Mouse (Mus musculus): ENCODE data around the gene Polr2e. TPM values are rescaled to one million over a fixed set of nuclear protein-coding genes. Genes with fewer than 3 reads are reported as not detected.

The Polr2e gene
- polyA plus RNA-seq, 1 experiment from 2014 or later: 134 TPM

DNA sequence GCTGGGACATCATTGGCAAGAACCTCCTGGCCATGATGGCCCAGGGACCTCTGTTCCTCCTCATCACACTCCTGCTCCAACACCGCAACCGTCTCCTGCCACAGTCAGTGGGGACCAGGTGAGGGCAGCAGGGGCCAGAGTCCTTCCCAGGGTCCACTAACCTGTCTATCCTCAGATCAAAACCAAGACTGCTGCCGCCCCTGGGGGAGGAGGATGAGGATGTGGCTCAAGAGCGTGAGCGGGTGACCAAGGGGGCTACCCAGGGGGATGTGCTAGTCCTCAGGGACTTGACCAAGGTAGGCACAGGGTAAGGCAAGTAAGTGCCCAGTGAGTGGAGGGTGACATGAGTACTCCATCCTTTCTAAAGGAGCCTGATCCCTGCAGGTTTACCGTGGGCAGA lies 27.9 kb downstream of the Polr2e start:
- H3K4me1 ChIP-seq: no peaks in the 10 kb centered on the region
- peaks cover 43% of the 10 kb centered on the region for H3K36me3 ChIP-seq

DNA sequence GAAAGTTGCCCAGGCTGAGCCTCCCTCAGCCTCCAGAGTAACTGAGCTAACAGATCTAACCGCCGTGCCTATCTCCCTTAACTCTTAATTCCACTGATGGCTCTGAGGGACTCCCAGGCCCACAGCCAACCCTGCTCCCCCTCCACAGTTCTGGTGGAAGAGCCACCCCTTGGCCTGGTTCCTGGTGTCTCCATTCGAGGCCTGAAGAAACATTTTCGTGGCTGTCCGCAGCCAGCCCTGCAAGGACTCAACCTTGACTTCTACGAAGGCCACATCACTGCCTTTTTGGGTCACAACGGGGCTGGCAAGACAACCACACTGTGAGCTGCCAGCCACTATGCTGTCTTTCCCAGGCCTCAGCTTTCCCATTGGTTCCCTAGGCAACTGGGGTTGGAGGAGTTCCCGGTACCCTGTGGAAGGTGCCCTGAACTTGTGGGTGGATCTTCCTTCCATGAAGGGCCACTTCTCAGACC lies 35.3 kb downstream of the Polr2e start:
- Histone ChIP-seq H3K9ac (replicated peaks) (no peak overlapping the region), H3K4me2 (no peak overlapping the region), H3K9me3 (replicated peaks) (no peaks in the 10 kb centered on the region), H3K27ac (replicated peaks) (no peak overlapping the region), H3K27me3 (replicated peaks) (peaks cover 22% of the 10 kb centered on the region; the same call in 1 of the 2 replicates), H3K36me3 (peaks cover 11% of the 10 kb centered on the region), H3K4me1 (peaks cover 7% of the 10 kb centered on the region), H3K4me3 (replicated peaks) (no peak overlapping the region)
- 85% methylated on average over 8 of the region's 8 CpGs for WGBS
- ATAC-seq (ENCODE audit: low FRiP score): no peak

More for the DNA sequence above, 27.9 kb downstream of the Polr2e start:
- ATAC-seq (ENCODE audit: low FRiP score): no peak
- Histone ChIP-seq H3K4me3 (replicated peaks) (no peak overlapping the region), H3K4me2 (no peak overlapping the region), H3K27ac (replicated peaks) (no peak overlapping the region), H3K27me3 (replicated peaks) (peaks cover 50% of the 10 kb centered on the region), H3K9me3 (replicated peaks) (peaks cover 16% of the 10 kb centered on the region), H3K9ac (replicated peaks) (no peak overlapping the region)
- 90% methylated on average over 6 of the region's 6 CpGs for WGBS

DNA sequence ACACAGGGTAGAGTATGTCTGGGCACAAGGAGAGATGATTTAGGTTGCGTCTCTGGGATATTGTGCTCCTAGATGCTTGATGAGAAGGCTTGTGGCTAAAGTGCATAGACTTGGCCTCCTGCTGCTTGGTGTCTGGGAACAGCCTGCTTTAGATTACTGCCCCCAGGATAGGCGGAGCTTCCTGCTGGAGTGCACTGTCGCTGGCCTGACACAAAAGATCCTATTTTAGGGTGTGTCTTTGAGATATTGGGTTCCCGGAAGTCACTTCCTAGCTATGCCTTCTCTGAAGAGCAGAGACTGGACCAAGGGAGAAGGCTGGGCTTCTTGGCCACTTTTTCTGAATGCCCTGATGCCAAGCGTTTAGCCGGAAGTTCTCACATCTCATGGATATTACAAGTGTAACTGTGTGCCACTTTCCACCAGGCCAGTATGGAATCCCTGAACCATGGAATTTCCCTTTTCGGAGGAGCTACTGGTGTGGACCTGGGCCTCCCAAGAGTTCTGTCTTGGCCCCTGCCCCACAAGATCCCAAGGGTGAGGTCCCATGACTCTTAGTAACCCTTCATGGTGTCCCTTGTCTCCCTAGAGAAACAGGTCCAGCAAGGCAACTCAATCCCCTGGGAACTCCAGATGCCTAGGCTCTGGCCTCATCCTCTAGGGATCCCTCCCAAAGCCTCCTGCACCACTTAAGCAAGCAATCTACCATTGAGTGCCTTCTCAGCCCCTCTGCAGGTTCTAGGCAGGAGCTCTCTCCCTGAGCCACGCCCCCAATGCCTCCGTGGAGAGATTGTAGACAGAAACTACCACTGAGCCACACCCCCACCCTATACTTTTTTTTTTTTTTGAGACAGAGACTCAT lies 36.0 kb downstream of the Polr2e start:
- Histone ChIP-seq H3K4me2 (no peak overlapping the region), H3K36me3 (peaks cover 4% of the 10 kb centered on the region), H3K9me3 (replicated peaks) (no peaks in the 10 kb centered on the region), H3K4me3 (replicated peaks) (no peak overlapping the region), H3K4me1 (peaks cover 7% of the 10 kb centered on the region), H3K9ac (replicated peaks) (no peak overlapping the region), H3K27ac (replicated peaks) (no peak overlapping the region), H3K27me3 (replicated peaks) (peaks cover 22% of the 10 kb centered on the region; the same call in 1 of the 2 replicates)
- WGBS: 53% methylated on average over 9 of the region's 9 CpGs
- no peak for ATAC-seq (ENCODE audit: low FRiP score)

DNA sequence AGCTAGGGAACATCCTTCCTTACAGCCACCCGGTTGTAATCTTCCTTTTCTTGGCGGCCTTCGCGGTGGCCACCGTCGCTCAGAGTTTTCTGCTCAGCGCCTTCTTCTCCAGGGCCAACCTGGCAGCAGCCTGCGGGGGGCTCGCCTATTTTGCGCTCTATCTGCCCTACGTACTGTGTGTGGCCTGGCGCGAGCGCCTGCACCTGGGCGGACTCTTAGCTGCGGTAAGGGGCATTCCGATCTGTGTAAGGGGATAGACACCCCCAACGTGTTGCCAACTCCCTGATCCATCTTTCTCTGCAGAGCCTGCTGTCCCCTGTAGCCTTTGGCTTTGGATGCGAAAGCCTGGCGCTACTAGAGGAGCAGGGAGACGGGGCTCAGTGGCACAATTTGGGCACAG lies 36.8 kb downstream of the Polr2e start:
- Histone ChIP-seq H3K27me3 (replicated peaks) (peaks cover 22% of the 10 kb centered on the region; the same call in 1 of the 2 replicates), H3K36me3 (no peaks in the 10 kb centered on the region), H3K4me1 (peaks cover 14% of the 10 kb centered on the region), H3K9ac (replicated peaks) (no peak overlapping the region), H3K9me3 (replicated peaks) (no peaks in the 10 kb centered on the region), H3K27ac (replicated peaks) (no peak overlapping the region), H3K4me2 (no peak overlapping the region), H3K4me3 (replicated peaks) (no peak overlapping the region)
- ATAC-seq (ENCODE audit: low FRiP score): no peak
- WGBS: 35% methylated on average over 21 of the region's 21 CpGs

DNA sequence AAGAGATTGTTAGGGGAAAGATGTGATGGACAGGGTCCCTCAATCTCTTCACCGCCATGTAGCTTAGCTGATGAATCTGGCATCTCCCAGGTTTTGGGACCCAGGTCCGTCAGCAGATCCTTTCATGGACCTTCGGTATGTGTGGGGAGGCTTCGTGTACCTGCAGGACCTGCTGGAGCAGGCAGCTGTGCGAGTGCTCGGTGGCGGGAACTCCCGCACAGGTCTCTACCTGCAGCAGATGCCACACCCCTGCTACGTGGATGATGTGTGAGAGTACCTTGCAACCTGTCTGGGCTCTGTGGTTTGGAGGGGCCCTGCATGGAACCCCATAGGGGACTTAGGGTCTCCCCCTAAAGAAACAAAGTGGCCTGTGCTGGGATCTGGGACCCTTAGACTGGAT lies 37.6 kb downstream of the Polr2e start:
- Histone ChIP-seq H3K4me3 (replicated peaks) (no peak overlapping the region), H3K9ac (replicated peaks) (no peak overlapping the region), H3K9me3 (replicated peaks) (no peaks in the 10 kb centered on the region), H3K27me3 (replicated peaks) (peaks cover 22% of the 10 kb centered on the region; the same call in 1 of the 2 replicates), H3K36me3 (no peaks in the 10 kb centered on the region), H3K4me1 (peaks cover 23% of the 10 kb centered on the region), H3K4me2 (no peak overlapping the region), H3K27ac (replicated peaks) (no peak overlapping the region)
- no peak for ATAC-seq (ENCODE audit: low FRiP score)
- WGBS: 78% methylated on average over 9 of the region's 9 CpGs

DNA sequence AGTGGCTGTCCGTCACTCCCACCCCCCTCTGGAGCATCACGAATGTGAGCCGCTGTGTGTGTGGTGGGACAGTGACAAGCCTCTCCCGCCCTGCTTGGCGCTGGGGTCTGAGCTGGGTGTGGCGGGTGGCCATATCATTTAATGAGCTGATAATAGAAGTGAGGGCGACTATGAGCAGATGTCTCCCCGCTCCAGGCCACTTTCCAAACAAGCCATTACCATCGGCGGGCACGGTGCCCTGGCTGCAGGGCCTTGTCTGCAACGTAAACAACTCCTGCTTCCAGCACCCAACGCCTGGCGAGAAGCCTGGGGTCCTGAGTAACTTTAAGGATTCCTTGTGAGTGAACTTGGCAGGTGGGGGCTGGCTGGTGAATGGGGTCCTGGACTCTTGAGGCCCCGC lies 41.8 kb downstream of the Polr2e start:
- H3K4me3 ChIP-seq (replicated peaks): peak overlapping the region; percentile 53
- ATAC-seq (ENCODE audit: low FRiP score): peak; percentile 23
- peak overlapping the region; percentile 83 for H3K4me2 ChIP-seq
- peak overlapping the region; percentile 76 for H3K27ac ChIP-seq (replicated peaks)
- no peaks in the 10 kb centered on the region for H3K9me3 ChIP-seq (replicated peaks)
- H3K27me3 ChIP-seq (replicated peaks): peaks cover 15% of the 10 kb centered on the region; the same call in 1 of the 2 replicates
- H3K9ac ChIP-seq (replicated peaks): peak overlapping the region; percentile 56
- no peaks in the 10 kb centered on the region for H3K36me3 ChIP-seq
- H3K4me1 ChIP-seq: peaks cover 23% of the 10 kb centered on the region
- 6% methylated on average over 15 of the region's 15 CpGs for WGBS

DNA sequence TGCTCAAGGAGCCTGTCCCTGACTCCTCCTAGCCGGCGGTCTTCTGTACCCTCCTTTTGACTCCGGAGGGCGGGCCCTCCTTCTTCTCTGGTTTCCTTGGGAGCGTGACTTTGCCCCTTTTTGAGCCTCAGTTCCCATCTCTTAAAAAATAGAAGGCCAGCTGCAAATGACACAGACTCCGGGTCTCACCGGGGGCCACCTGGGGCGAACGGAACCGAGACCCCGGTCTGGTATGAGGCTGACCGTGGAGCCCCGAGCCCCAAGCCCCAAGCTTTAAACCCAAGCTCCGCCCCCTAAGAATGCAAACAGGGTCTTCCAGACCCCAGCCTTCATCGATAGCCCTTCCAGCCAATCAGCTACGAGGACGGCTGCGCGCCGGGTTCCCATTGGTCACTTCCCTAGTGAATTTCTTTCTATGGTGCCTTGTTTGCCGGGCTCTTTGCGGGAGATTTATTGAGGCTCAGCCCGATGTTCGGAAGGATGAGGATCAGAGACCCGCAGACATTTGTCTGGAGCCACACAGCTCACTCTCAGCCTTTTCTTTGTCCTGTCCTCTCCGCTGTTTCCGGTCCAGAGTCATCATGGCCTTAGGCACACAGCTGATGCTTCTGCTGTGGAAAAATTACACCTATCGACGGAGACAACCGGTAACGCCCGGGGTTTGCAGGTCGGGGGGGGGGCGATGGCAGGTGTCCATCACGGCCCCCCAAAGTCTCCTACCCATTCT lies 42.4 kb downstream of the Polr2e start:
- no peaks in the 10 kb centered on the region for H3K36me3 ChIP-seq
- 0 out of 2 replicates have a peak, but pooled peaks cover 11% of the 10 kb centered on the region for H3K27me3 ChIP-seq (replicated peaks)
- WGBS: under 1% methylated on average over 35 of the region's 35 CpGs
- H3K4me3 ChIP-seq (replicated peaks): peak overlapping the region; percentile 53
- peak overlapping the region; percentile 76 for H3K27ac ChIP-seq (replicated peaks)
- no peaks in the 10 kb centered on the region for H3K9me3 ChIP-seq (replicated peaks)
- peak overlapping the region; percentile 56 for H3K9ac ChIP-seq (replicated peaks)
- peak; percentile 79 for ATAC-seq (ENCODE audit: low FRiP score)
- peaks cover 23% of the 10 kb centered on the region for H3K4me1 ChIP-seq
- H3K4me2 ChIP-seq: peak overlapping the region; percentile 83

DNA sequence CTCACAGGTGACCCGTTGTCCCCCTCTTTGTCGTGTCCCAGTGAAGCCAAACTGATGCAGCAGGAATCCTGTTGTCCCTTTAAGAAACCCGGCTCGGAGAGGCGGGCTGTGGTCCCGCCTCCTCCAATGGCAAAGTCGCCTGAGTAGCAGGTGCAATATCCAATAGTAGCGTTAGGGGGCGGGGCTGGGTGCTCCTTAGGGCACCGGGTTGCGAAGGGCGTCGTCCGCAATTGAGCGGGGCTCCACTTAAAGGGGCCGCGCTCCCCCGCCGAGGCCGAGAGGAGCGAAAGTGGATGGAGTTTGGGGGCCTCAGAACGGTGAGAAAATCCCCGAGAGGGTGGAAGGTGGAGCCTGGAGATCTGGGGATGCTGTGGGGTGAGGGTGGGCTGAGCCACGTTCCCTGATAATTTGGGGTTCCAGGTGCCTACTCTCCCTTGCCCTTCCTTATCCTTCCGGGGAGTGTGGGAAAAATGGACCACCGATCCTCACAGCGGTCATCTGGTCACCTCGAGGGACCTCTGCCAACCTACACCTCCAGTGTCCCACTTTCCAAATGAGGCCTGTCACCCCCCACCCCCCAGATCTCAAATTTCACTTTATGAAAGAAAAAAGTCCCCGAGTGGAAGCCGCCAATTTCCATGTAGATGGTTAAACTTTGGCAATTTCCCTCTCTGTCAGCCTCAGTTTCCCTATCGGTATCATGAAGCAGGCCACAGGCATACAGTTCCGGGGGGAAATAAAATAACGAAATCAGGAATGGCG lies 43.1 kb downstream of the Polr2e start, which contains the start of gene Abca7:
Gene Abca7, plus strand, starts transcription at position 223 of the 762 bp plus-strand sequence.
- Histone ChIP-seq H3K4me1 (peaks cover 23% of the 10 kb centered on the region), H3K4me2 (peak within 1 kb of the TSS; percentile 83), H3K27me3 (replicated peaks) (0 out of 2 replicates have a peak, but pooled peaks cover 7% of the 10 kb centered on the region), H3K9me3 (replicated peaks) (no peaks in the 10 kb centered on the region), H3K9ac (replicated peaks) (peak within 1 kb of the TSS; percentile 56), H3K27ac (replicated peaks) (peak within 1 kb of the TSS; percentile 76), H3K36me3 (0 out of 2 replicates have a peak, but pooled peaks cover 2% of the 10 kb centered on the region), H3K4me3 (replicated peaks) (peak within 1 kb of the TSS; percentile 53)
- peak; percentile 90 for ATAC-seq (ENCODE audit: low FRiP score)
- WGBS: under 1% methylated on average over 34 of the region's 34 CpGs

DNA sequence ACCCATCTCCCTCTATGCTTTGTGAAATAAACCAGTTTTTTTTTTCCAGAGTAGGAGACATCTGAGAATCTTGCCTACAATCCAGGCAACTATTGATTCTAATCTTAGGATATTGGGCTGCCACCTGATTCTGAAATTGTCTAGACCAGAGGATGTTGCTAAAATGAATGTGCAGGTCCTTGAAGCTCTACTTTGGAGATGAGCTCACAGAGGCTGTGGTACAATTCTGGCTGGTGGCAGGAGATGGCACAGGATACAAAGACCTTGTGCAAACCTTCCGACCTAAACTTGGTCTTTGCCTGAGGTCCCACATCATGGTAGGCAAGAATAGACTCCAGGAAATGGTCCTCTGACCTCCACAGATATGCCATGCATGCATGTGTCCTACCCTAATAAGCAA lies 44.0 kb downstream of the Polr2e start:
- Histone ChIP-seq H3K9me3 (replicated peaks) (no peaks in the 10 kb centered on the region), H3K4me1 (peaks cover 23% of the 10 kb centered on the region), H3K27ac (replicated peaks) (no peak overlapping the region), H3K4me2 (peak overlapping the region; percentile 83; the same call in 1 of the 2 replicates), H3K4me3 (replicated peaks) (peak overlapping the region; percentile 53; the same call in 1 of the 2 replicates), H3K27me3 (replicated peaks) (peaks cover 11% of the 10 kb centered on the region), H3K9ac (replicated peaks) (no peak overlapping the region), H3K36me3 (0 out of 2 replicates have a peak, but pooled peaks cover 2% of the 10 kb centered on the region)
- WGBS: 91% methylated on average over 1 of the region's 1 CpGs
- ATAC-seq (ENCODE audit: low FRiP score): peak; percentile 6; the same call in 1 of the 2 replicates

DNA sequence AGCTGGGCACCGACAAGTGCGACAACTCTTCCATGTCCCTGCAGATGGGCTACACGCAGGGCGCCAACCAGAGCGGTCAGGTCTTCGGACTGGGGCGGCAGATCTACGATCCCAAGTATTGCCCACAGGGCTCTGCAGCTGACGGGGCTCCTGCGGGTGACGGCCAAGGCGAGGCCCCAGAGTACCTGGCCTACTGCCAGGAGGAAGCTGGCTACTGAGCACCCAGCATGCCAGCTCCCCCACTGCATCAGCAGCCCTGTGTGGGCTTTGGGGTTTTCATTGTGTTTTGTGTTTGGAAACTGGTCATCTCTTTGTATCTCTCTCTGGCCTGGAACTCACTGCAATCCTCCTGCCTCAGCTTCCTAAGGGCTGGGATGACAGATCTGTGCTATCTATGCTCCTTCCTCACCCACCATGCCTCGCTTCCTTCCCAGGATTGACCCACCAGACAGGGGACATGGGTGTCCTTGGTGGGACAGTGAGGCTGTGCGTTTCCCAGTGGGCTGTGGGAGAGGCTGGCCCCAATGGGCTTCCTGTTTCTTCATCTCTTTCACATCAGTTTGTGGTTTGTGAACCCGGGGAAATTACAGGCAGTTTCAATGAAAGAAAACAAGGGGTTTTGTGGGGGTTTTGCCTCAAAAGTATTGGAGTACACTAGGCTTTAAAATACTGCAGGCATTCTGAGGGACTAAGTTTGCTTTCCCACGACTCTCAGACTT lies 45.0 kb downstream of the Polr2e start:
- no peak for ATAC-seq (ENCODE audit: low FRiP score)
- Histone ChIP-seq H3K27me3 (replicated peaks) (peaks cover 13% of the 10 kb centered on the region), H3K4me2 (no peak overlapping the region), H3K9ac (replicated peaks) (no peak overlapping the region), H3K9me3 (replicated peaks) (no peaks in the 10 kb centered on the region), H3K4me3 (replicated peaks) (no peak overlapping the region), H3K4me1 (peaks cover 25% of the 10 kb centered on the region), H3K36me3 (0 out of 2 replicates have a peak, but pooled peaks cover 2% of the 10 kb centered on the region), H3K27ac (replicated peaks) (no peak overlapping the region)
- 72% methylated on average over 16 of the region's 16 CpGs for WGBS
